Mouse (Mus musculus): Measurements from ENCODE around the gene Tmc2. TPM values are rescaled to one million over a fixed set of nuclear protein-coding genes. Genes with fewer than 3 reads are reported as not detected.
A peak's percentile ranks its signal among the peaks of the same experiment; 100 is the strongest.

The Tmc2 gene
- total and polyA plus RNA-seq, 2 experiments from 2014 or later, result not detected

GRCm38 (mm10) chr2:130162701-130163100 is 32.3 kb upstream of the Tmc2 start:
- Histone ChIP-seq H3K9ac (replicated peaks; ENCODE audit: low read length, poor library complexity, severe bottlenecking) (no peak overlapping the region), H3K4me2 (ENCODE audit: low read depth, low read length, poor library complexity, severe bottlenecking) (no peak overlapping the region), H3K4me1 (ENCODE audit: insufficient read depth, low read length) (no peaks in the 10 kb centered on the region; the same call in 1 of the 2 replicates), H3K9me3 (ENCODE audit: low read length) (no peaks in the 10 kb centered on the region), H3K27ac (ENCODE audit: low read depth, low read length) (no peak overlapping the region), H3K36me3 (ENCODE audit: insufficient read depth, low read length) (no peaks in the 10 kb centered on the region), H3K27me3 (ENCODE audit: insufficient read depth, low read length) (no peaks in the 10 kb centered on the region), H3K4me3 (ENCODE audit: low read depth, low read length) (no peak overlapping the region)
- ATAC-seq (ENCODE audit: low FRiP score), result no peak
- TF ChIP-seq CTCF (IDR thresholded peaks at IDR 0.05), result no peak
- no peak for DNase-seq (ENCODE audit: low spot score)
- 89% methylated on average over 5 of the region's 5 CpGs for WGBS

- Histone ChIP-seq H3K27me3 (ENCODE audit: insufficient read depth, low read length) (no peaks in the 10 kb centered on the region), H3K36me3 (ENCODE audit: insufficient read depth, low read length) (peaks cover 10% of the 10 kb centered on the region), H3K27ac (ENCODE audit: low read depth, low read length) (no peak overlapping the region), H3K4me1 (ENCODE audit: insufficient read depth, low read length) (no peaks in the 10 kb centered on the region), H3K9ac (replicated peaks; ENCODE audit: low read length, poor library complexity, severe bottlenecking) (no peak overlapping the region), H3K4me3 (ENCODE audit: low read depth, low read length) (no peak overlapping the region), H3K4me2 (ENCODE audit: low read depth, low read length, poor library complexity, severe bottlenecking) (no peak overlapping the region), H3K9me3 (ENCODE audit: low read length) (no peaks in the 10 kb centered on the region)
- peak; percentile 87 for TF ChIP-seq CTCF (IDR thresholded peaks at IDR 0.05)
- 58% methylated on average over 9 of the region's 9 CpGs for WGBS
- ATAC-seq (ENCODE audit: low FRiP score) (peak; percentile 82), DNase-seq (ENCODE audit: low spot score) (peak; percentile 92)
These were observed 28.4 kb upstream of the Tmc2 start for GRCm38 (mm10) chr2:130166311-130167214.

GRCm38 (mm10) chr2:130167861-130168260 is 27.1 kb upstream of the Tmc2 start:
- no peak overlapping the region for H3K4me3 ChIP-seq (ENCODE audit: low read depth, low read length)
- WGBS, result 45% methylated on average over 3 of the region's 3 CpGs
- H3K9me3 ChIP-seq (ENCODE audit: low read length), result no peaks in the 10 kb centered on the region
- H3K4me1 ChIP-seq (ENCODE audit: insufficient read depth, low read length), result no peaks in the 10 kb centered on the region
- H3K27ac ChIP-seq (ENCODE audit: low read depth, low read length), result no peak overlapping the region
- peaks cover 23% of the 10 kb centered on the region for H3K36me3 ChIP-seq (ENCODE audit: insufficient read depth, low read length)
- H3K27me3 ChIP-seq (ENCODE audit: insufficient read depth, low read length), result no peaks in the 10 kb centered on the region
- no peak overlapping the region for H3K4me2 ChIP-seq (ENCODE audit: low read depth, low read length, poor library complexity, severe bottlenecking)
- ATAC-seq (ENCODE audit: low FRiP score), result no peak
- peak; percentile 83 for DNase-seq (ENCODE audit: low spot score)
- H3K9ac ChIP-seq (replicated peaks; ENCODE audit: low read length, poor library complexity, severe bottlenecking), result no peak overlapping the region
- peak; percentile 87 for TF ChIP-seq CTCF (IDR thresholded peaks at IDR 0.05)

- no peak overlapping the region for H3K4me2 ChIP-seq (ENCODE audit: low read depth, low read length, poor library complexity, severe bottlenecking)
- no peaks in the 10 kb centered on the region for H3K4me1 ChIP-seq (ENCODE audit: insufficient read depth, low read length)
- H3K9ac ChIP-seq (replicated peaks; ENCODE audit: low read length, poor library complexity, severe bottlenecking), result no peak overlapping the region
- no peak overlapping the region for H3K4me3 ChIP-seq (ENCODE audit: low read depth, low read length)
- no peak overlapping the region for H3K27ac ChIP-seq (ENCODE audit: low read depth, low read length)
- no peak for TF ChIP-seq CTCF (IDR thresholded peaks at IDR 0.05)
- H3K36me3 ChIP-seq (ENCODE audit: insufficient read depth, low read length), result peaks cover 50% of the 10 kb centered on the region
- ATAC-seq (ENCODE audit: low FRiP score) (no peak), DNase-seq (ENCODE audit: low spot score) (no peak)
- no peaks in the 10 kb centered on the region for H3K9me3 ChIP-seq (ENCODE audit: low read length)
- H3K27me3 ChIP-seq (ENCODE audit: insufficient read depth, low read length), result no peaks in the 10 kb centered on the region
- WGBS, result 82% methylated on average over 2 of the region's 2 CpGs
These were observed 23.3 kb upstream of the Tmc2 start for GRCm38 (mm10) chr2:130171674-130172073.

- no peak for TF ChIP-seq CTCF (IDR thresholded peaks at IDR 0.05)
- DNase-seq (ENCODE audit: low spot score) (no peak), ATAC-seq (ENCODE audit: low FRiP score) (no peak)
- Histone ChIP-seq H3K27ac (ENCODE audit: low read depth, low read length) (no peak overlapping the region), H3K9me3 (ENCODE audit: low read length) (no peaks in the 10 kb centered on the region), H3K9ac (replicated peaks; ENCODE audit: low read length, poor library complexity, severe bottlenecking) (0 out of 2 replicates have a peak overlapping the region, but pooled peaks have one; percentile 13), H3K4me2 (ENCODE audit: low read depth, low read length, poor library complexity, severe bottlenecking) (peak overlapping the region; percentile 75; the same call in 1 of the 2 replicates), H3K4me3 (ENCODE audit: low read depth, low read length) (0 out of 2 replicates have a peak overlapping the region, but pooled peaks have one; percentile 94), H3K4me1 (ENCODE audit: insufficient read depth, low read length) (peaks cover 13% of the 10 kb centered on the region; the same call in 1 of the 2 replicates), H3K27me3 (ENCODE audit: insufficient read depth, low read length) (no peaks in the 10 kb centered on the region; the same call in 1 of the 2 replicates), H3K36me3 (ENCODE audit: insufficient read depth, low read length) (peaks cover 39% of the 10 kb centered on the region)
- 66% methylated on average over 8 of the region's 8 CpGs for WGBS
These were observed 18.2 kb upstream of the Tmc2 start for GRCm38 (mm10) chr2:130176820-130177219.

GRCm38 (mm10) chr2:130178381-130178705 is 16.7 kb upstream of the Tmc2 start:
- H3K9me3 ChIP-seq (ENCODE audit: low read length), result no peaks in the 10 kb centered on the region
- H3K9ac ChIP-seq (replicated peaks; ENCODE audit: low read length, poor library complexity, severe bottlenecking), result peak overlapping the region; percentile 98
- H3K27ac ChIP-seq (ENCODE audit: low read depth, low read length), result peak overlapping the region; percentile 95
- H3K4me2 ChIP-seq (ENCODE audit: low read depth, low read length, poor library complexity, severe bottlenecking), result peak overlapping the region; percentile 75
- 0% methylated on average over 11 of the region's 11 CpGs for WGBS
- DNase-seq (ENCODE audit: low spot score) (peak; percentile 9), ATAC-seq (ENCODE audit: low FRiP score) (no peak)
- peaks cover 24% of the 10 kb centered on the region for H3K36me3 ChIP-seq (ENCODE audit: insufficient read depth, low read length)
- H3K27me3 ChIP-seq (ENCODE audit: insufficient read depth, low read length), result no peaks in the 10 kb centered on the region; the same call in 1 of the 2 replicates
- peaks cover 13% of the 10 kb centered on the region; the same call in 1 of the 2 replicates for H3K4me1 ChIP-seq (ENCODE audit: insufficient read depth, low read length)
- TF ChIP-seq CTCF (IDR thresholded peaks at IDR 0.05), result no peak
- H3K4me3 ChIP-seq (ENCODE audit: low read depth, low read length), result peak overlapping the region; percentile 94

All from midbrain, postnatal 0 days (tissue).